Mouse (Mus musculus) left cerebral cortex, adult 8-10 months (tissue): ENCODE results near the gene Gper1. TPM values are rescaled to one million over a fixed set of nuclear protein-coding genes. Genes with fewer than 3 reads are reported as not detected.

Experiments used
- DNase-seq, 2 experiments: peaks; one replicate each; pipeline ENCODE4 v3.0.0; 2022; ENCODE audit warnings: low spot score in 2 of 2
- total RNA-seq, 4 experiments: library from RNA; stranded (reverse); gene quantifications; 2 replicates each; pipeline ENCODE4 v1.2.4; 2022

Gene Gper1
- total RNA-seq, 4 experiments from 2014 or later = 2.5 to 3.7 (median 3.3) TPM

DNA sequence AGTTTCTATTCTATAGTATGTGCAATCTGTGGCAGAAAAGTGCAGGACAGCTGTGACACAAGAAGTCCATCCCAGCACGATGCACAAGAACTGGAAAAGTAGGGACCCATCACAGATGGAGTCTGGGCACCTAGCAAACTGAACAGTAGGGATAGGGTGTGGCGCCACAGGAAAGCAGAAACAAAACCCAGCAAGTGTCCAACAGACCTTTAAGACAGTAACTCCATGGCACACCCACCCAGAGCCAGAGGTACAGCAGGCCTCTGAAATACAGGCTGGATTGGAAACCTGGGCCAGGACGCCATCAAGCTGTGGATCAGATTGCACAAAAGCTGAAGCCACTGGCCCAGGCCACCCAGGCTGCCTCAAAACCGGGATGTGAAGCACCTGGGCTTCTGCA is 20.0 kb downstream of the Gper1 start:
- DNase-seq = no peak

DNA sequence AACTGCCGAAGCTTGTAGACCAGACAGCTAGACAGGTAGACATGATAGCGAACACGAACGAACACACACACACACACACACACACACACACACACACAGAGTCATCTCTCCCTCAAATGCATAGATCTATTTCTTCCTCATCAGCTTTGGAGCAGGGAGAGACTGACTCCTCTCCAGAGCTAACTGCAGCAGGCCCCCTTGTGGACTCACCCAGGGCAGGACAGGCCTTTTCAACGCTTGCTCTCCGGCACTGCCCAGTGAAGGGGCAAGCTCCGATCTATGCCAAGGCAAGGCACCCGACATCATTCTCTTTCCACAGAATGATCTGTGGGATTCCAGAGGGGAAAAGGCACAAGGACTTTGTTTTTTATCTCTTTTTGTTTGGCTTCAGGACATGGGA is 22.3 kb downstream of the Gper1 start:
- DNase-seq = no peak

DNA sequence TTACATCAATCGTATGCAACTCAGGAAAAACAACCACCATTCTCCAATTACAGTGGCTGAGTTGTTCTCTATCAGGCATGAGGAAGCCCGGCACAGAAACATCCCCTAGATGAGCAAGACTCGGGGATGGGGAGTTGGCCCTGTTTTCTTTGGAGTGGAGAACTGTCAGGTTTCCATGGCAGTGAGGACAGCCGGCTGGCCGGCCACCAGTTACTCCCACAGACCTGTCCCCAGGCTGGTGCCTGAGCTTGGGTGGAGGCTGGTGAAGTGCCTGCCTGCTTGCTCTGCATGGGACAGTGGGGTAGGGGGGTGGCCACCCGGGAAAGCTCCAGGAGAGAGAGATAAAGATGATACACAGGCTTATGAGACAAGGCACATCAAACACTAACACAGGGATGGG is 25.1 kb downstream of the Gper1 start:
- DNase-seq = peak in 1 of 2 experiments; percentile 62

DNA sequence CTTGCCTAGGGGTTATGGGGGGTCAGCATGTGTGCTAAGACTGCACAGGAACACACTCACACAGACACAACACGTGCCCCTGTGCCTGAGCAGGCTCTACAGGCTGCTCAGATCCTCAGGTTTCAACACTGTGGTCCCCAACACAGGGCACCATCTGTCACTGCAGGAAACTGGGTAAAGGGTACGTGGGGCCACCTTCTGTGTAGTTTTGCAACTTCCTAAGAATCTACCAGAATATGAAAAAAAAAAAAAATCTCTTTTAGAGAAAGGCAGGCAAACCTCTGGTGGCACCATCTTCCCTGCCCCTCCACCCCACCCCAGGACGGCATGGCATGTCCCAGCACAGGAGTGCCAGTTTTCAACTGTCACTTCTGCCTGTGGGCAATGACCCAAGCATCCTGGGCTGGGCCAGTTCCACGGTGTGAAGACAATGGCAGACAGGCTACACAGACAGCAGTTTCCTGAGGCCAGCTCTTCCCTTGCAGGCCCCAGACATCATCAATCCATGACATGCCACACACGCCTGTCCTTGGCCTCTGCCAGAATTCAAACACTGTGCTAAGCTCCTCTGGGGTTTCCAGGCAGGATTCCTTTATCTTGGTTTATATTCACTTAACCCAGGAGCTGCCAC is 26.3 kb downstream of the Gper1 start:
- no peak for DNase-seq

DNA sequence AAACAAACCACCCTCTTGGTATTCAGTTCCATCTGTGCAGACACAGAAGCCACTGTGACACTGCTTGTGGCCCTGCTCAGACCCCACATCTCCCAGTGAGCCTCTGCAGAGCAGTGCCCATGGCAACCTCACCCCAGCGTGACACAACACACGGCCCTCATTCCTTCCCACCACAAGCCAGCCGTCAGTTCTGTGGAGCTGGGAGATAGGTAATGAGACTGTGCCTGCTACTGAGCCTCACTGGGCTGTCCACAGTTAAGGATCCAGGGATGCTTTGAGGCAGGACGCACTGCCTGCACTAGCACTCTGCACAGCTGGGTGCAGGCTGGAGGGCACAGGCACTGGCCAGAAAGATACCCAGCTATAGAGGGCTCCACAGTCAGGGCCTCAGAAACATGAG is 27.0 kb downstream of the Gper1 start:
- no peak for DNase-seq

DNA sequence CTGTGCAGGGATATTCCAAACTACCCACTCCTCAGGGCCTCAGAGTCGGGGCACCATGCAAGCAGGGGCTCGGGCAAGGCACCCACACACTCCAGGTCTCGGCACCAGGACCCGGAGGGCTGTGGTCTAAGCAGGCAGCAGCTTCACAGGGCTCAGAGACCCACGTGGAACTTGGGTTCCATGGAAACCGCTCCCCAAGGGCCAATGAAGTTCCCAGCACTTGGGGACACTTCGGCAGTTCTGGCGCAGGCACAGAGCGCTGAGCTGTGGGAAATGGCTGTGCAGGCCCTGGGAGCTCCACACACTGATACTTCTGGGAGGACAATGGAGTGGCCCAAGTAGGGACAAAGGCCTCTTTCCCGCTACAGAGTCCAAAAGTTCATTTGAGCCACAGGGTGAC is 30.1 kb downstream of the Gper1 start:
- no peak for DNase-seq

DNA sequence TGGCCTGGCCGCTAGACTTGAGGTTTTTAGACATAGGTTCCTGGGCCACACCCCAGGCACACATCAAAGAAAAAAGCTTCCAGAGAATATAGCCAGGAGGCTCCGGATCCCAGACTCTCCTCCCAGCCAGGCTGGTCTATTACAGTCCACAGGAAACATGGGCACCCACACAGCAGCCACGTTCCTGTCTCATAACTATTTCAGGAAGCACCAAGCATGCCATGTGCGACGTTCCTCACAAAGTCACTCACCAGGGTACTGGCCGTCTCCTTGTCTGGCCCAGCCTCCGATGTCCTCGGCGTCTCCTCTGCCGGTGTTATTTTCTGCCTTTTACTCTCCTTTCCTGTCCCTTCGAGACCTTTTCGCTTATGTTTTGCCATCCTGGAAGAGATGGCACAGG is 32.2 kb downstream of the Gper1 start:
- DNase-seq = peak in 1 of 2 experiments; percentile 45

DNA sequence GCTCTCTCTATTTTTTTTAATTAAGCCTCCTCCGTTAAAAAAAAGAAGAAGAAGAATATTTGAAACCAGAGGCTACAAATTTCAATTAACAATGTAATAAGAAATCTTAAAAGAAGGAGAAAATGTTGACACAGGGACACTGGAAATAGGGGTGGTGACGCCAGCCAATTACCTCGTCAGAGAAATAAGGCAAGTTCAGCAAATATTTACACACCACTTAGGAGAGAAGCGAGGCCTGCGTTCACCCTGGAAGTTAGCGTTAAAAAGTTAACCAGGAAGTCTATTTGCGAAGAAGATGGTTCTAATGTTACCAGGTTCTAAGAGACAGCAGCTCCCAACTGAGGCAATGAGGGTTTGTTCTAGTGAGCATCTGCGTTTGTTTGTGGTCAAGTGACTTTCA is 34.3 kb downstream of the Gper1 start:
- DNase-seq = no peak

DNA sequence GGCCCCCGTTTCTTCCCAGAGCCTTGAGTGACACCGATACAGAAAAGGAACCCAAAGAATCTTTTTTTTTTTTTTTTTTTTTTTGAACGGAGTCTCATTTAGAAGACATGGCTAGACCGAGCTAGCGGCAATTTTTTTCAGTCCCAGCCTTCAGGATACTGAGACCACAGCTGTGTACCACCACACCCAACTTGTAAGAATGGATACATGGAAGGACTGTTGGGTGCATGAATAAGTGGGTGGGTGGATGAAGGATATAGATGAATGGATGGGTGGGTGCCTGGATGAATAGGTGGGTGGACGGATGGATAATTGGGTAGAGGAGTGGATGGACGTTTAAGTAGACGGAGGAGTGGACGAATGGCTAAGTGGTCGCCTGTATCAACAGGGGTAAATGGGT is 37.0 kb downstream of the Gper1 start:
- DNase-seq = no peak

DNA sequence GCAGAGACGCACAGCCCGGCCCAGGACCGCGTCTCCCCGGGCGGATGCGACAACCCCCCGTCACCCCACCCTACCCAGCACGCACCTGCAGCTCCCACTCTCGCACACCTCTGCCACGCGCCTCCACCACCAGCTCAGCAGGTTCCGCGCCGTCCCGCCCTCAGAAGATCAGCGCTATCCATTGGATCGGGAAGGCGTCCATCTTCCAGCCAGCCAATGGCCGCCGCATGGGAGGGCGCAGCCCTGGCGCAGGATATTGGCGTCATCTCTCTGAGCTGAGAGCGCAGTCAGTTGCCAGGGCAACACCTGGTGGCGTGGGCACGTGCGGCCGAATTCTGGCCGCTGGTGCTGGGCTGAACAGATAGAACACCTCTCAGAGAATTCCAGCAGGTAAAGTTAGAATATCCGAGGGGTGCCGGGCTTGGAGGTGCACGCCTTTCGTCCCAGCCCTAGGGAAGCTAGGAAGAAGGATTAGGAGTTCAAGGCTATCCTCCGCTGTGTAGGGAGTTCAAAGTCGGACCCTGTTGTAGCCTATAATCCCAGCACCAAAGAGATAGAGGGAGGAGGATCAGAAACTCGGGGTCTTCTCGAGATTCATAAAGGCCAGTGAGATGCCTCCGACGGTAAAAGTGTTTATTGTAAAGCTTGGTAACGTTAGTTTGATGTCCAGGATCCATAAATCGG is 37.6 kb downstream of the Gper1 start, which contains the start of gene 3110082I17Rik:
Gene 3110082I17Rik, minus strand, starts transcription at position 144 of the 684 bp plus-strand sequence.
- peak; percentile 97 to 99 for DNase-seq

DNA sequence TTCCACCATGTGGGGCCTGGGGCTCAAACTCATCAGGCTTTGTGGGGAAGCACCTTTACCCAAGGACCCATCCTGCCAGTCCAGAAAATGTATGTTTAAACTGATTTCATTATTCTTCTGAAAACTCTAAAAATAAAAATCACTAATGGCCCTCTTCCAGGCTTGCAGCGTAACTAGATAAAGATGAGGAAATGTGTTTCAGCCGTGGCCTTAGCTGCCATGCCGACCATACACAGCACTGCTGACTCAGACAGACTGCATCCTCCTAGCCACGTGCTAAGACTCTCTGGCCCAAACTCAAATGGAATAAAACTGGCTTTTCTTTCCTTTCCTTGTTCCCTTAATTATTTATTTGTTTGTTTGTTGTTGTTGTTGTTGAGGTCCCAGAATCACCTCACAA is 41.9 kb downstream of the Gper1 start:
- DNase-seq = no peak

DNA sequence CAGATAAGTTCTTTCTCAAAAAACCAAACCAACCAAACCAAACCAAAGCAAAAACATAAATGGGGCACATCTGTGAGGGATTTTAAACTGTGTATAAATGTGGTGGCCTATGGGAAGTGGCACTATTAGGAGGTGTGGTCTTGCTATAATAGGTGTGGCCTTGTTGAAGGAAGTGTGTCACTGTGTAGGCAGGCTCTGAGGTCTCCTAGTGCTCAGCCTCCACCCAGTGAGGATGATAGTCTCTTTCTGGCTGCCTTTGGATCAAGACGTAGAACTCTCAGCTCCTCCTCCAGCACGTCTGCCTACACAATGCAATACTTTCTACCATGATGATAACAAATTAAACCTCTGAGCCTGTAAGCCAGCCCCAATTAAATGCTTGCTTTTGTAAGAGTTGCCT is 43.4 kb downstream of the Gper1 start:
- no peak for DNase-seq

DNA sequence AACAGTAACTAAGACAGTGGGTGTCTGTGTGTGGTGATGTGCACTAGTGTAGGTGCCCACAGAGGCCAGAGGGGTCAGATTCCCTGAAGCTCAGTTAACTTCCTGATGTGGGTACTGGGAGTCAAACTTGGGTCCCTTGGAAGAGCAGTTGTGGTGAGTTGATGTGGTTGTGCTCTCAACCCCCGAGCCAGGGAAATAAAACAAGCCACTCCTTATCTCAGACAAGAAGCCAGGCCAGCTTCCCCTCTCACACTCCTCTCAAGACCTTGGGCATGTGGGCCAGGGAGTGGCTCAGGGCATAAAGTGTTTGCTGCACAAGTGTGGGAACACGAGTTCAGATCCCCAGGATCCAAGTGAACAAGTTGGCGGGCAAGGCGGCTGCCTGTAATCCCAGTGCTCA is 43.9 kb downstream of the Gper1 start:
- no peak for DNase-seq

DNA sequence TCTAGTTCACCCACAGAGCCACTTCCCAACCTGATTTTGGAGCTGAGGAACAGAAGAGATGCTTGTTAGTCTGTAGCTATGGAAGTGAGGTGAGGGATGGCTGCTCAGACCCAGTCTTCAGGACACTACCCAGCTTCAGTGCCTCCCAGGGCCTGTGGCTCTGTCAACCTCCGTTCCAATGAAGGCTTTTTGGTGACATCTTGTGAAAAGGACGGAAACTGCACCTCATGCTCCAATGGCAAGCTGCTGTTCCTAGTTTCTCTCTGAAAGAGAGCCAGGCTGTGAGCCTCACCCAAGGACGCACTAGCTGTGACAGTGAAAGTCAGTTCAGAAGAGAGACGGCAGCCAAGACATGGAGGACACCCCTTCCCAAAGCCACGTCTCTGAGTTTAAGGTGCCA is 45.0 kb downstream of the Gper1 start:
- DNase-seq = no peak

DNA sequence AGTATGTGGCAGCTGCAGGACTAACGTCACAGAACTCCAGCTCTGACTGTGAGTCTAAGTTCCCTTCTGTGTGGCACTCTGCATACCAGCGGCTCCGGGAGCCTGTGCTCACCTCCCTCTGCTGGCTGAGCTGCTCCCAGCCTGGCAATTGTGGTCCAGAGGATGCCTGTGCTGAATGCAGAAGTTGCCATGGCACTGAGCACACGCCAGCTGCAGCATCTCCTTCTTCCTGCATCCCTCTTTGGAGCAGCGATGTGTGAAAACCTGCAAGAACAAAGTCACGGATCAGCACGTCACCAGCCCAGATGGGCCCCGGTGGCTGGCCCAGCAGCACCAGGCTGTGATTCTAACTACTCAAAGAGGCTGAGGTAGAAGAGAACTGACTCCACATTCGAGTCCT is 51.8 kb downstream of the Gper1 start:
- DNase-seq = peak in 1 of 2 experiments; percentile 53

Other genes with a start within 250 kb of the Gper1 start
- gene Sun1, start 222.5 kb upstream of the Gper1 start, total RNA-seq = 100 to 1,000 TPM; 127 to 146 (median 132) TPM
- gene Get4, start 170.8 kb upstream of the Gper1 start, total RNA-seq = 10 to 100 TPM; 56.1 to 59.8 (median 57.6) TPM
- 100 to 1,000 TPM; 207 to 227 (median 217) TPM for gene Adap1, start 97.5 kb upstream of the Gper1 start, total RNA-seq
- 10 to 100 TPM; 59.2 to 62.6 (median 61.3) TPM for gene Cox19, start 71.7 kb upstream of the Gper1 start, total RNA-seq
- gene Cyp2w1, start 70.5 kb upstream of the Gper1 start, total RNA-seq = not detected
- gene Gpr146, start 45.5 kb upstream of the Gper1 start, total RNA-seq = 10 to 100 TPM; 15.9 to 17.1 (median 16.4) TPM
- gene C130050O18Rik, start 17.9 kb upstream of the Gper1 start, total RNA-seq = 1 to 10 TPM in 1 of 4 experiments, under 1 TPM in 3; 0.32 to 1.5 (median 0.70) TPM
- 10 to 100 TPM; 12.6 to 16.6 (median 15.2) TPM for gene 3110082I17Rik, start 37.4 kb downstream of the Gper1 start, total RNA-seq
- gene Zfand2a, start 61.4 kb downstream of the Gper1 start, total RNA-seq = 10 to 100 TPM; 45.5 to 52.6 (median 50.4) TPM
- under 1 TPM in 3 of 4 experiments, not detected in 1; 0.14 to 0.74 (median 0.14) TPM for gene Uncx, start 120.3 kb downstream of the Gper1 start, total RNA-seq